Mouse (Mus musculus) central nervous system, embryonic 18 days (tissue): ENCODE results near the gene C1galt1c1. TPM values are rescaled to one million over a fixed set of nuclear protein-coding genes. Genes with fewer than 3 reads are reported as not detected.

ENCODE experiments used
- polyA plus RNA-seq: library from polyadenylated mRNA; depleted of rRNA; stranded (reverse); fragments of >200 nt; gene quantifications from 2 replicates; pipeline ENCODE4 v1.2.3, GENCODE M21; 2012; rRNA removed

The C1galt1c1 gene
- polyA plus RNA-seq = 23.7 and 28.4 TPM in 2 replicates

GRCm38 (mm10) chrX:38634801-38635637 lies at the start of gene C1galt1c1:
TSS of gene C1galt1c1 (minus strand) at chrX:38635087.

GRCm38 (mm10) chrX:38600177-38600994 lies 34.5 kb downstream of the C1galt1c1 start, which contains the start of gene Mcts1:
TSS of gene Mcts1 (plus strand) at chrX:38600578.

Other genes starting within 250 kb of the C1galt1c1 start
- gene Lamp2, start 178.6 kb downstream of the C1galt1c1 start, polyA plus RNA-seq = 37.5 and 41.0 TPM in 2 replicates
- gene Cul4b, start 58.9 kb downstream of the C1galt1c1 start, polyA plus RNA-seq = 18.6 and 19.6 TPM in 2 replicates
- gene Mcts1, start 34.5 kb downstream of the C1galt1c1 start, polyA plus RNA-seq = 115 and 123 TPM in 2 replicates
- 0.06 and 0.09 TPM in 2 replicates for gene 6030498E09Rik, start 137.6 kb upstream of the C1galt1c1 start, polyA plus RNA-seq